Mouse (Mus musculus) urinary bladder, postnatal 36 days (tissue): ENCODE measurements around the gene Rnf43.

Source experiments
- DNase-seq, 2 experiments: peaks; one replicate each; pipeline ENCODE4 v3.0.0; 2022; ENCODE audit warnings: low spot score in 2 of 2, mixed read lengths in 1 of 2

The Rnf43 gene

DNA sequence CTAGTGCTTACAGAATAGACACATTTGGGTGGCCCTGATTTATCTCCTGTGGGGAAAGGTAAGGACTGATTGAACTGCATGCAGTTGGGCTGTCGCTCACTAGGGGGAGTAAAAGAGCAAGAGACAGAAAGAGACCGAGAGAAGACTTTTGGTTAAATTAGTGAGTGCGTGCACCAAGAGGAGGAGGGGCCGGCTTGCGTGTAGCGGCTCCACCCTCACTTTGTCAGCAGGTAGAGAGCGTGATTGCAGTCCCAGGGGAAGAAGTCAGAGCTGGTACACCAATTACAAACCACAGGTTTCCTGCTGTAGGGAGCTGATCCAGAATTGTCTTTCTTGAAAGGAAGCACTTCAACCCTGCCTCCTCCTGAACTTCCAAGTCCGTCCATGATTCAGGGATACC, at the start of gene Rnf43:
Gene Rnf43 (plus strand): TSS at position 316 of the 400 bp plus-strand sequence.
- peak; percentile 84 to 87 for DNase-seq

DNA sequence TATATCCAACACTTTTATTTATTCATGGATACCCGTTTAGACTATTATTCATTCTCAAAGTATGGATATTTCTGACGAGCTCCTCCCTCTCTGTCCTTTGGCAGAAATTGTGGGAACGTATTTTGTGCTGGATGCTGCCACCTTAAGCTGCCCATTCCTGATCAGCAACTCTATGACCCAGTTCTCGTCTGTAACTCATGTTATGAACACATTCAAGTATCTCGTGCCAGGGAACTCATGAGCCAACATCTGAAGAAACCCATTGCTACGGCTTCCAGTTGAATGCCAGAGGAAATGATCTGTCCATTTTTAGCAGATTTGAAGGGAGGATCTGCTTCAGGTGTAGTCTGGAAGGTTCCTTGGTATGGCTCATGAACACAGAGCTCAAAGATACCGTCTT, 48.5 kb upstream of the Rnf43 start:
- no peak for DNase-seq

DNA sequence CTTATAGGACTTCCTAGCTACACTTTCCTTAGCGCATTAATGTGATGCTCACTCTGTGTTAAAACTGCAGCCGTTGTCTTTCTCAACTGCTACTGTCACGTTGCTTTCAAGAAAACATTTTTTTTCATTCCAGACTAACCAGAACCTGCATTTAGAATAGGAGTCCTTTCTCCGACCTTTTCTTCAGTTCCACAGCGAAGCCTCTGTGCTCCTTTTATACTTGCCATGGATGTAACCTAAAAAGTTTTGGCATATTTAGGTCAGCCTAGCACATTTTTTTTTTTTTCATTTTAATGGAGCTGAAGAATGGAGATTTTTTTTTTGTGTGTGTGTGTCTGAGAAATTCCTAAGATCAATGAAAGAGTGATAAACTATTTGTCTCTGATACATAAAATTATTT, 47.0 kb upstream of the Rnf43 start:
- DNase-seq, result no peak

- DNase-seq, result no peak
Observed at GRCm38 (mm10) chr11:87615952-87616351, 46.6 kb upstream of the Rnf43 start.

DNA sequence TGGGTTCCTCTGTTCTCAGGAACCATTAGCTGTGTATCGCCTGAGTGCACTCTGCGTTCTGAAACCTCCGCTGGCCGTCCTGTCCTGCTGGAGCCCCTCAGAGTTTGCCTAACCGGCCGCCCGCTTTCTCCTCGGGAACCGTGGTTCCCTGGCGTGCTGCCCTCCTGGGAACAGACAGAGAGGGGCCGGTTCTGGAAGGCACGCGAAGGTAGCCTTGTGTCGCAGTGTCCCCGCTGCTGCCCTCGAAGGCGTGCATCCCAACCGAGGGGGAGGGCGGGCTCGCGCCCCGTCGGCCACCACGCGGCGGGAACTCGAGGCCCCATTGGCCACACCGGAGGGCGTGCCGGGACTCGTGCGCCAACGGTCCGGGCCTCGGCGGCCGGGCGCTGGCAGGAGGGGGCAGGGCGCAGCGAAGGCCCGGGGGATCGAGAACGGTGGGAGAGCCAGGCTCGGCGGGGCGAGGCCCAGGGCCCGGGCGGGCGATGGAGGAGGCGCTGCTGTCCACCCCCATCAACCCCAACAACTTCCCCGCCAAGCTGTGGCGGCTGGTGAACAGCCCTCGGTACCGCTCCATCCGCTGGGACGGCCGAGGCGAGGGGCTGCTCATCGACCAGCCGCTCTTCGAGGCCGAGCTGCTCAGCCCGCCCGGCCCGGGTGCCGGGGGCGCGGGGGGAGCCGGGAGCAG, 45.6 kb upstream of the Rnf43 start, which contains the start of gene Hsf5:
Gene Hsf5 (plus strand): TSS at position 375 of the 685 bp plus-strand sequence.
- no peak for DNase-seq

DNA sequence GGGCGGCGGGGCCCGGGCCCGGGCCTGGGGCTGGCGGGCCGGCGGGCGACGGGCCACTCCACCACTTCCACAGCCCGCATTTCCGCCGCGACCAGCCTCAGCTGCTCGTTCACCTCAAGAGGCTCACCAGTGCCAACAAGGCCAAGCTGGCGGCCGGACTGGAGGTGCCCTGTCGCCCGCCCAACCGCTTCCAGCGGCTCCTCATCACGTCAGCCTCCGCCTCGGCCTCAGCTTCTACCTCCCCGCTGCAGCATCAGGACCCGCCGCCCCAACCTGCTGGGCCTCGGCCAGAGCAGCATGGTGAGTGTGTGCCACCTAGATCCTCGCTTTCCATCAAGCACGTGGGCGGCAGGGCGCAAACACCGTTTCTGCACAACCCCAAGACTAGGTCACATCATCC, 44.9 kb upstream of the Rnf43 start:
- DNase-seq, result no peak

DNA sequence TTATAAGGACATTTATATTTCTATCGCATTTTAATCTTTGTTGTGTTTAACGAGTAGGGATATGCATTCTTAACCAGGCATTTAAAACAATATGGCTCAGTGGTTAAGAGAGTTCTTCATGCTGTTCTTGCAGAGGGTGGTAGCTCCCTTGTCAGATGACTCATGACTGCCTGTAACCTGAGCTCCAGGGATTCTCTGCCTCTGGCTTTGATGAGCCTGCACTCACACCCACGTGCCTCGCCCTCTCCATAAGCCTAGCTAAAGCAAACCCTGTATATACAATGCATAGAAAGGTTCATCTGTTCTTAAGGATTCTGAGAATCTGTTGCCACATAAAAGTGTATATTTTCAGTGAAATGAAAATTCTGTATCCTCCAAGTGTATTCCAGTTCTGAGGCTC, 39.4 kb upstream of the Rnf43 start:
- no peak for DNase-seq

DNA sequence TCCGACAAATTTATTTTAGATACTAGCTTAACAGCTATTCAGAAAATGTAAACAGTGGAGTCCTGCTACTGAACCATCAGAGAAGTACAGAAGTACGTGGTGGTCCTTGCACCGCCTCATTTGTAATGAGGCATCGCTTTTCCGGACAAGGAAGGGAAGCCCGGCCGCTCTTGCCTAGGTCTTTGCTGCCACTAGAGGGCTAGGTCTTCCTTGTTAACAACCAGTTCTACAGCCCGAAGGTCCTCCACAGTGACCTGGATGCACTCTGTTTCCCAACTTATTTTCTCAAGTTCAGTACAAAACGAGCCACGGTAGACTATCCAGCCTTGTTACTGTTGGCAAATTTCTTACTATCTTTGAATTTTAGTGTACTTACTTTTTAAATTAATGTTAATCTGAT, 32.7 kb upstream of the Rnf43 start:
- DNase-seq, result no peak

GRCm38 (mm10) chr11:87638793-87639192, 23.7 kb upstream of the Rnf43 start:
- no peak for DNase-seq

DNA sequence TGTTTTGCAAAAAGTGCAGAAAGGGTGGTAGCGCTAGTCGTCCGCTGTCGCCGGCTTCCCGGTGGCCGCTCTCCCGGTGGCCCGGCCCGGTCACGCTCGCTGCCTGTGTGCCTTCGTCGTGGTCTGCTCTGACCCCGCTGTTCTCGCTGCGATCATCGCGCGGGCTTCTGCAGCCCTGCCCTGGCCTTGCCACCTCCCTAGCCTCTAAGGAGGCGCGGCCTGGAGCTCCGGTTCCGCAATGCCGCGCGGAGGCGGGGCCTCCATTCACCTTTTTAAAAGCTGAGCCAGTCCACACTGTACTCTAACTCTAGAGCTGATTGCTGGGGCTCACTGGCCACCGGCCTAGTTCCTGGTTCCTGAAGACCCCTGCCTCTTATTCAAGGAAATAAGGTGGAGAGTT, 23.3 kb upstream of the Rnf43 start:
- peak; percentile 45 to 68 for DNase-seq

- no peak for DNase-seq
Observed at GRCm38 (mm10) chr11:87642865-87643264, 19.7 kb upstream of the Rnf43 start.

GRCm38 (mm10) chr11:87654693-87655092, 7.8 kb upstream of the Rnf43 start:
- DNase-seq, result no peak

DNA sequence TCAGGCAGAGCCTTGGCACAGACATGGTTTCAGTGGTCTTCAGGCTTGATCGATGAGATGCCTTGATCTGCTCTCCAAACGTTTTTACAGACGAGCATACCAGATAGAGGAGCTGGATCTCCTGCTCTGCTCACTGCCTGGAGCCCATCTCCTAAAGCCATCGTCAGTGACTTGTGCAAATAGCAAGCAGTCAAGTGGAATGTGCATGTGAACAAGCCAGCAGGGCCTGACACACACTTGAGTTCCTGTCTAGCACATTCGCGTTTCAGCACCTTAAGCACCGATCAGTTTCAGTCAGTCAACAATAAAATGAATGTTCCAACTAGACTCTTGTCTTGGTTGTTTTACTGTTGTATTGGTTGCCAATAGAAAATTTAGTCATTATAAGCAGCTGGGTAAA, 3.3 kb upstream of the Rnf43 start:
- no peak for DNase-seq

- DNase-seq, result peak in 1 of 2 experiments; percentile 15
Observed at GRCm38 (mm10) chr11:87662822-87663221, 300 bp downstream of the Rnf43 start.

- DNase-seq, result no peak
Observed at GRCm38 (mm10) chr11:87663948-87664347, 1.4 kb downstream of the Rnf43 start.

DNA sequence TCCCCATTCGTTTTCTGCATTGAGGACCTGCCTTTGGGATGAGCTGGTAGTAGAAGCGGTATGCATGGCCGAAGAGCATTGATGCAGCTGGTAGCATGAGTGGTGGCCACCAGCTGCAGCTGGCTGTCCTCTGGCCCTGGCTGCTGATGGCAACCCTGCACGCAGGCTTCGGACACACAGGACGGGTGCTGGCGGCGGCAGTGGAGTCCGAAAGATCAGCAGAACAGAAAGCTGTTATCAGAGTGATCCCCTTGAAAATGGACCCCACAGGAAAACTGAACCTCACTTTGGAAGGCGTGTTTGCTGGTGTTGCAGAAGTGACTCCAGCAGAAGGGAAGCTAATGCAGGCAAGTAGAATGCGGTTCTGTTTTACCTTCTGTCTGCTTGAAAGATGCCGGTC, 2.0 kb downstream of the Rnf43 start:
- DNase-seq, result peak in 1 of 2 experiments; percentile 30

DNA sequence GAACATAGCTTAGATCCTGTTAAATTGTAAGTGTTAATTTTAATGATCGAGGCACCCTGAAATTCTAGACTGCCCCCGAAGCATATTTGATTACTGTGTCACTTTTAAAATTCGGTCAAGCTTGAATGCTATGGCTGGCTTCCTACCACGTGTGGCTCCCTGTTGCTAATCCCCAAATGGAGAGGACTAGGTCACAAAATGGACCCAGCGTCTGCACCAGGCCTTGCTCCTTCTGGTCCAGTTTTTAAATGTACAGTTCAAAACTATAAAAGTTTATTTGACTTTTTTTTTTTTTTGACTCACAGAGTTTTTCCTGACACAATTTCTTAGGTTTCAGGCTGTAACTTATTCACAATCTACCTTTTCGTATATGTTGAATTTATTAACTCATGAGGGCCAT, 2.7 kb downstream of the Rnf43 start:
- DNase-seq, result no peak

- no peak for DNase-seq
Observed at GRCm38 (mm10) chr11:87665658-87666057, 3.1 kb downstream of the Rnf43 start.

DNA sequence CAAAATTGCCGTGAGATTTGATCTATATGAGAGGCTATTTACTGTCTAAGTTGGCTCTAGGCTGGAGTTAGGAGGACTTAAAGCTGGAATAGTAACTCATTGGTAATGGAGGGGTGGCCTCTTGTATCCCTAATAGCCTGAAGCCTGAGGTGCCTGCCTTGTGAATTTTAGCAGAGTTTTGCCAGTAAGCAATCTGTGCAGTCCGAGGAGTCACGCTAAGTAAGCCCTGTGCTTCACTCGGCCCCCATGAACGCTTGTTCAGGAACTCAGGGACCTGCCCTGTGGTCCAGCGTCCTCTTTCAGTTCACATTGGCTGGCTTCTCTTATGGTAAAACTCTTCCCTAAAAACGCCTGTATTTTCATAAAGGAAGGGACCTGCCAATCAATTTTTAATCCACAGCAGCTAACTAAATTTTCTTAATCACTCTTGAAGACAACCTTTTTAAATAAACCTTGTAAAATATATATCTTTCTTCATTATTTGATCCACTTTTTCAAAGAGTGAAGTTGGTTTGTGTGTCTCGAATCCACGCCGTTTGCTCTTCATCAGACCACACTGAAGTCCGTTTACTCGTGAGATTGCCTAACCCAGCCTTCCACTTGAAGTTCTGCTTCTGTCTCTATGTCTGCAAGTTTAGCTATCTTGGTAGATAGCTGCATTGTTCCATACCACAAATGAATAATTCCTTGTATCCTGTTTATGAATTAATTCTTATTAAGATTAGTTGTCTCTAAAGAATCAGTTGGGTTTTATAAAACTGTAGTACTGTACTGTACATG, 3.9 kb downstream of the Rnf43 start:
- no peak for DNase-seq

- DNase-seq, result no peak
Observed at GRCm38 (mm10) chr11:87667107-87668090, 4.9 kb downstream of the Rnf43 start.

- no peak for DNase-seq
Observed at GRCm38 (mm10) chr11:87673282-87673681, 10.8 kb downstream of the Rnf43 start.

DNA sequence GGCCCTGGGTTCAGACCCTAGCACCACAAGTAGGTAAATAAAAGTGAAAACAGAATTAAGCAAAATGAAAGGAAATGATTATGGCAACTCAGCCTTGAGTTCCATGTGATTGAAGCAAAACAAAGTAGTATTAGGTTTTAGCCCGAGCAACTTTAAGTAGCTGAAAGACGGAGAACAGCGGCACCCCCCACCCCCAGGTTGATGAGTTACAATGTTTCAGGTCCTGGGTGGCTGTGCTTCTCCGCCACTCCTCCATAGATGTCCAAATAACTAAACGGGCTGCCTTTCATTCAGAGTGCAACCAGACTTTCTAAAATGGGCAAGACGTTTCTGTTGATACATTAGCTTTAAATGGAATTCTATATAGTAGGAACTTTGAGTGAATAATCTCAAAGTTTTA, 13.1 kb downstream of the Rnf43 start:
- no peak for DNase-seq
